Mouse (Mus musculus) granulocyte monocyte progenitor cell, adult 5-6 weeks (primary cell): ENCODE measurements around the gene Uvrag. TPM values are rescaled to one million over a fixed set of nuclear protein-coding genes. Genes with fewer than 3 reads are reported as not detected.

Source experiments
- ATAC-seq: replicated peaks from 2 replicates; pipeline ENCODE4 v1.8.0; 2016; ENCODE audit warnings: mild to moderate bottlenecking, moderate TSS enrichment, inconsistent platforms; ENCODE audit not compliant: poor library complexity, severe bottlenecking
- total RNA-seq, 2 experiments: library from RNA; stranded (forward) in 1 of 2; stranded (reverse) in 1 of 2; fragments of 200-712, 200-1000 nt in 1 of 2; fragments of >200 nt in 1 of 2; fragmentation: Nextera tagmentation in 1 of 2; gene quantifications; 2 replicates each; pipeline ENCODE4 v1.2.3; 2014 to 2017

Uvrag gene
- total RNA-seq, 2 experiments from 2014 or later, result 31.0 to 38.7 TPM

GRCm38 (mm10) chr7:98836646-98837045, 304.3 kb downstream of the Uvrag start:
- peak; percentile 35 for ATAC-seq

- ATAC-seq, result no peak
Observed at GRCm38 (mm10) chr7:98835519-98836441, 305.2 kb downstream of the Uvrag start.

Other genes starting within 250 kb of the Uvrag start
- 9.6 and 13.9 TPM in 2 replicates for gene Dgat2, start 41.6 kb upstream of the Uvrag start, total RNA-seq (2014; fragmentation: Nextera tagmentation)
- 6.7 and 7.9 TPM in 2 replicates for gene Dgat2, start 41.6 kb upstream of the Uvrag start, total RNA-seq (2017)
- gene Mogat2, start 97.5 kb upstream of the Uvrag start, total RNA-seq (2014; fragmentation: Nextera tagmentation), result 1.5 and 6.2 TPM in 2 replicates
- 3.6 and 4.8 TPM in 2 replicates for gene Mogat2, start 97.5 kb upstream of the Uvrag start, total RNA-seq (2017)
- gene Map6, start 126.3 kb upstream of the Uvrag start, total RNA-seq (2014; fragmentation: Nextera tagmentation), result not detected in 2 replicates
- not detected in 2 replicates for gene Map6, start 126.3 kb upstream of the Uvrag start, total RNA-seq (2017)
- 0.80 TPM in 1 of 2 replicates, not detected in the other for gene Serpinh1, start 212.1 kb upstream of the Uvrag start, total RNA-seq (2014; fragmentation: Nextera tagmentation)
- not detected in 2 replicates for gene Serpinh1, start 212.1 kb upstream of the Uvrag start, total RNA-seq (2017)
- gene Gdpd5, start 240.3 kb upstream of the Uvrag start, total RNA-seq (2014; fragmentation: Nextera tagmentation), result not detected in 2 replicates
- 0.56 TPM in 1 of 2 replicates, not detected in the other for gene Gdpd5, start 240.3 kb upstream of the Uvrag start, total RNA-seq (2017)